Mouse (Mus musculus) cortical plate, adult 2 months (tissue): ENCODE results near the gene Fgf6.

Source experiments
- CTCF ChIP-seq: fragments of 200-500 bp; IDR thresholded peaks from 2 replicates; pipeline ENCODE4 v1.5.1; 2011; ENCODE audit warnings: mild to moderate bottlenecking, control low read depth, low read length; ENCODE audit not compliant: insufficient read depth; ENCODE audit errors: extremely low read depth
- POLR2A ChIP-seq: fragments of 200-500 bp; IDR thresholded peaks from 2 replicates; pipeline ENCODE4 v1.6.1; 2011; ENCODE audit warnings: mild to moderate bottlenecking, low read length, control low read depth; ENCODE audit not compliant: insufficient read depth; ENCODE audit errors: extremely low read depth

DNA sequence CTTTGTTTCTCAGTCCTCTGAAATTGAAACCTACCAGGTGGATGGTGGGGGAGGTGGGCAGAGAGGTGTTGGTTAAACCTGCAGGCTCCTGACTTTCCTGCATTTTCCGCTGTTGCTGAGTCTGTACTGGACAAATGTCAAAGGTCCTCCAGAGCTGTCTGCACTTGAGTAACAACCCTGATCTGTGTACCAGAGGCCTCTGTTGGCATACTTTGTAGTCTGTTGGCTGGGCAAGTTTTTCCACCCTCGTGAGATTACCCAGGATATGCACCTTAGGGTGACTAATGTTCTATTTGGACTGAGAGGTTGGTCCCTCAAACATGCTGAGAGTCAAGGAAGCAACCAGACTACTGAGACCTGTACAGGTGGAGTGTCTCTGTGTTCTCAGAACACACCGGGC lies 8.8 kb upstream of the Fgf6 start:
- no peak for TF ChIP-seq CTCF
- TF ChIP-seq POLR2A: no peak
